Mouse (Mus musculus): Measurements from ENCODE around the gene 2310034G01Rik. TPM values are rescaled to one million over a fixed set of nuclear protein-coding genes. Genes with fewer than 3 reads are reported as not detected.
A peak's percentile ranks its signal among the peaks of the same experiment; 100 is the strongest.

Gene 2310034G01Rik
- polyA plus RNA-seq, 1 experiment: 0.92 TPM

DNA sequence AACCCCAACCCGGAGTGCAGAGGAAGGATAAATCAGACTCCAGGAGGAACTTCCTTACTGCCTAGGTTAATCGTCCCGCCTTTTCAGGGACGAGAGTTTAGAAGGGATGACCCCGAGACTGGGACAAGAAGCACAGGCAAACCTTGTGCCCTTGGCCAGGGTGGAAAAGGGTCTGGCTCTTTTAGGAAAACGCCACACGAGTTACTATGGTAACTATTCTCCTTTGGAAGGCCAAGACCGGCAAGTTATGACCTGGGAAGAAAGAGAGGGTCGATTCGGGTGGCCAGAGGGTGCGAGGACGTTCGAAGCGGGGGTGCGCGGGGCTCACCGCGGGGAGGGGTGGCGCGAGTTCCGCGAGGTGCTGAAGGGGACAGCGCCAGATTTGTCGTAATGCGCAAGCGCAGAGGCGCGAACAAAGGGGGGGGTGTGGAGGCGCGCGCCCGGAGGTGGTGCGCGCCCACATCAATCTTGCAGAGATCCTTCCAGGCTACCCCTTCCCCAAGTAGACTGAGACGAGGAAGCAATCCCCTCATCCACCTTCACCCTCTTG is 23.3 kb downstream of the 2310034G01Rik start, which contains the start of gene Psd:
TSS of gene Psd (minus strand) at position 401 of the 550 bp plus-strand sequence.
- H3K79me3 ChIP-seq (ENCODE audit: low read depth): no peaks in the 10 kb centered on the region
- no peak for TF ChIP-seq CEBPB (IDR thresholded peaks at IDR 0.05; ENCODE audit: low read depth)
- no peak for TF ChIP-seq MYOG (IDR thresholded peaks at IDR 0.05; ENCODE audit: control insufficient read depth, extremely low read depth, insufficient read length)
- TF ChIP-seq FOSL1 (IDR thresholded peaks at IDR 0.05; ENCODE audit: insufficient read depth, low read length, poor library complexity, severe bottlenecking): no peak
- no peak for TF ChIP-seq MAX (IDR thresholded peaks at IDR 0.05)
- TF ChIP-seq MYOD1 (IDR thresholded peaks at IDR 0.05; ENCODE audit: control insufficient read depth, insufficient read length, low read depth): no peak
- TF ChIP-seq USF1 (IDR thresholded peaks at IDR 0.05; ENCODE audit: low read depth): no peak
- TF ChIP-seq CTCF (IDR thresholded peaks at IDR 0.05; ENCODE audit: control insufficient read depth, insufficient read depth, insufficient read length): no peak
- H3K4me3 ChIP-seq (ENCODE audit: insufficient read depth, poor library complexity, severe bottlenecking): peak within 1 kb of the TSS; percentile 52
- H3K36me3 ChIP-seq (ENCODE audit: control insufficient read depth, insufficient read depth): no peaks in the 10 kb centered on the region
- H3K79me2 ChIP-seq (ENCODE audit: control insufficient read depth, insufficient read depth): no peaks in the 10 kb centered on the region
- H3ac ChIP-seq (ENCODE audit: control insufficient read depth, insufficient read length, low read depth): peak within 1 kb of the TSS; percentile 80
- peaks cover 26% of the 10 kb centered on the region for H3K27me3 ChIP-seq (ENCODE audit: control insufficient read depth, insufficient read depth, insufficient read length)

DNA sequence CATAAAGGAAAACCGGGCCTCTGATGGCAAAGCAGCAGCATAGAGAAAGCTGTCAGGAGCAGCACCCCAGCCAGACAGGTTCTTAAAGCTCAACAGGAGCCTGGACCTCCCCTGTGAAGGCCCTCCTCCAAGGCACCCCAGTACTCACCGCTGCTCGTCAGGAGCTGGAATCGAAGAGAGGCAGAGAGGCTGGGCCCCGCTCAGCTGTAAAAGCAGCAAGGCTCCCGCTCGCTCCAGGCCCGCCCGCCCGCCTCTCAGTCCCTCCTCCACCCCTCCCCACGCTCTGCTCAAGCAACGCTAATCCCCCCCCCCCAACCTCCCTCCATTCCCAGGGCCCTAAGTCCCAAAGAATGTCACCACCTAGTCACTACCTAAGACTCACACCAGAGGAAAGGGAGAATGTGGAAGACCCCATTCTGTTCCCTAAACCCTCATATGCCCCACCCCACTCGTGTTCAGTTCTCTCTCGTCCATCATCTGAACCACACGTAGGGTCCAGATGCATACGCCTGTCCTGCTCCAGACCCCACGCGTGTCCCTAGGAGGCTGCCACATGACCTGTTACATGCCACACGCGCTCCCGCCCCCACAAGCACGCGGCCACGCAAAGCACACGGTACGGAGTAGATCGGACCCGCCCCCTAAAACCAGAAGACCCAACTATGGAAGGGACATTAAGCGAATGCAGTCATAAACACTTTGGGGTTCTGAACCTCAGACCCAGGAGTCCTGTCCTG is 23.9 kb downstream of the 2310034G01Rik start:
- no peak overlapping the region for H3K4me3 ChIP-seq (ENCODE audit: insufficient read depth, poor library complexity, severe bottlenecking)
- peaks cover 26% of the 10 kb centered on the region for H3K27me3 ChIP-seq (ENCODE audit: control insufficient read depth, insufficient read depth, insufficient read length)
- H3K79me2 ChIP-seq (ENCODE audit: control insufficient read depth, insufficient read depth): no peaks in the 10 kb centered on the region
- no peaks in the 10 kb centered on the region for H3K79me3 ChIP-seq (ENCODE audit: low read depth)
- H3K36me3 ChIP-seq (ENCODE audit: control insufficient read depth, insufficient read depth): no peaks in the 10 kb centered on the region
- no peak overlapping the region for H3ac ChIP-seq (ENCODE audit: control insufficient read depth, insufficient read length, low read depth)
- TF ChIP-seq MAX (IDR thresholded peaks at IDR 0.05) (no peak), USF1 (IDR thresholded peaks at IDR 0.05; ENCODE audit: low read depth) (no peak), FOSL1 (IDR thresholded peaks at IDR 0.05; ENCODE audit: insufficient read depth, low read length, poor library complexity, severe bottlenecking) (no peak), MYOD1 (IDR thresholded peaks at IDR 0.05; ENCODE audit: control insufficient read depth, insufficient read length, low read depth) (no peak), MYOG (IDR thresholded peaks at IDR 0.05; ENCODE audit: control insufficient read depth, extremely low read depth, insufficient read length) (no peak), CTCF (IDR thresholded peaks at IDR 0.05; ENCODE audit: control insufficient read depth, insufficient read depth, insufficient read length) (no peak), CEBPB (IDR thresholded peaks at IDR 0.05; ENCODE audit: low read depth) (no peak)

DNA sequence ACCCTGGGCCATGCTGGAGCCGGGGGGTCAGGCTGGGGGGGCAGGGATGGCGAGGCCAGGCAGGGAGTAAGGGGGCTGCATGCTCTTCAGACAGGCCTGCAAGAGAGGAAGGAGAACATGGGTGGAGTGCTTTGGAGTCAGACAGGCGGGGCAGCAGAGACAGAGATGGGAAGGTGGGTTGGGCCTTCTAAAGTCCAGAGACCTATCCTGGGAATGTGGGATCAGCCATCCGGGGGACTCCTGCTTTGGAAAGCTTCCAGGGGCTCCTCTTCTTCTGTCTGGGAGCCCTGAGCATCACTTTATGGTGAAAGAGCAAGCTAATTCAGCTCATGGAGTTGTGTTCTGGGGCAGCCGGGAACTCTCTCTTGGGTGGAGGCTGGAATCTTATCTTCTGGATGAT is 25.2 kb downstream of the 2310034G01Rik start:
- peaks cover 26% of the 10 kb centered on the region for H3K27me3 ChIP-seq (ENCODE audit: control insufficient read depth, insufficient read depth, insufficient read length)
- no peak overlapping the region for H3ac ChIP-seq (ENCODE audit: control insufficient read depth, insufficient read length, low read depth)
- no peaks in the 10 kb centered on the region for H3K79me2 ChIP-seq (ENCODE audit: control insufficient read depth, insufficient read depth)
- H3K36me3 ChIP-seq (ENCODE audit: control insufficient read depth, insufficient read depth): no peaks in the 10 kb centered on the region
- no peaks in the 10 kb centered on the region for H3K79me3 ChIP-seq (ENCODE audit: low read depth)
- no peak overlapping the region for H3K4me3 ChIP-seq (ENCODE audit: insufficient read depth, poor library complexity, severe bottlenecking)
- no peak for TF ChIP-seq USF1 (IDR thresholded peaks at IDR 0.05; ENCODE audit: low read depth)
- no peak for TF ChIP-seq CEBPB (IDR thresholded peaks at IDR 0.05; ENCODE audit: low read depth)
- TF ChIP-seq MYOD1 (IDR thresholded peaks at IDR 0.05; ENCODE audit: control insufficient read depth, insufficient read length, low read depth): no peak
- no peak for TF ChIP-seq MAX (IDR thresholded peaks at IDR 0.05)
- TF ChIP-seq MYOG (IDR thresholded peaks at IDR 0.05; ENCODE audit: control insufficient read depth, extremely low read depth, insufficient read length): no peak
- TF ChIP-seq CTCF (IDR thresholded peaks at IDR 0.05; ENCODE audit: control insufficient read depth, insufficient read depth, insufficient read length): no peak
- no peak for TF ChIP-seq FOSL1 (IDR thresholded peaks at IDR 0.05; ENCODE audit: insufficient read depth, low read length, poor library complexity, severe bottlenecking)

DNA sequence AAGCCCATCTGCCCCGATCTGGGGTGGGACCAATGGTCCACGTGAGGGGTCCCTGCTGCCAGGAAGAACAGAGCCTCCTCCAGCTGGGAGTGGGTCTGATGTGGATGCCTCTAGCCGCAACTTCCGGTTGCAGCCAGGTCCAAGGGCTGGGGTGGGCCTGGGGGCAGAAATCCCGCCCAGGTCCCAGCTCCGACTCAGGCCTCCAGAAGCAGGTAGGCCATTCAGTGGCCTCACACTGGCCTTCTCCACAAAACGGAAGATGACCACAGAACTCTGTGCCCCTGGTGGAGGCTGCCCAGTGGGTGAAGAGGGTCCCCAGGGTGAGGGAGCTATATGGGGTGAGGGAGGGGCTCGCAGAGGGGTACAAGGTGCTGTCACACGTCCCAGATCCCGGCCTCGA is 25.7 kb downstream of the 2310034G01Rik start:
- TF ChIP-seq CTCF (IDR thresholded peaks at IDR 0.05; ENCODE audit: control insufficient read depth, insufficient read depth, insufficient read length) (no peak), USF1 (IDR thresholded peaks at IDR 0.05; ENCODE audit: low read depth) (no peak), MYOG (IDR thresholded peaks at IDR 0.05; ENCODE audit: control insufficient read depth, extremely low read depth, insufficient read length) (no peak), MAX (IDR thresholded peaks at IDR 0.05) (no peak), MYOD1 (IDR thresholded peaks at IDR 0.05; ENCODE audit: control insufficient read depth, insufficient read length, low read depth) (no peak), FOSL1 (IDR thresholded peaks at IDR 0.05; ENCODE audit: insufficient read depth, low read length, poor library complexity, severe bottlenecking) (no peak), CEBPB (IDR thresholded peaks at IDR 0.05; ENCODE audit: low read depth) (no peak)
- Histone ChIP-seq H3K4me3 (ENCODE audit: insufficient read depth, poor library complexity, severe bottlenecking) (no peak overlapping the region), H3K27me3 (ENCODE audit: control insufficient read depth, insufficient read depth, insufficient read length) (peaks cover 30% of the 10 kb centered on the region), H3ac (ENCODE audit: control insufficient read depth, insufficient read length, low read depth) (no peak overlapping the region), H3K79me2 (ENCODE audit: control insufficient read depth, insufficient read depth) (no peaks in the 10 kb centered on the region), H3K79me3 (ENCODE audit: low read depth) (no peaks in the 10 kb centered on the region), H3K36me3 (ENCODE audit: control insufficient read depth, insufficient read depth) (no peaks in the 10 kb centered on the region)

DNA sequence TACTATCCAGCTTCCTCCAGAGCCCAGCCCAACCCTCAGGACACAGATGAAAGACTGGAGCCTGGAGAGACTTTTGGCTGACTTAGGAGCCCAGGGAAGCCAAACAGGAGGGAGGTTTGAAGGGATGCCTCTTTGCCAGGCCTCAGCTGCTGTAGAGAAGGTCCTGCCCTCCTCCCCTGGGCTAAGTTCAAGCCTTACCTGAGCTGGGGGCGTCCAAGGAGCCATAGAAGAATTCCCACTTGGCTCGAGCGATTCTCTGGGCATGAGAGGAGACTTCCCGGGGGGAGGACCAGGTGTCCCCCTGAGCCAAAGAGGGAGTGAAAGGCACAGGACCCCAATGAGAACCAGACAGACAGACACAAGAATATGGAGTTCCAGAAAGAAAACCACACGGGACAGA is 26.4 kb downstream of the 2310034G01Rik start:
- Histone ChIP-seq H3K36me3 (ENCODE audit: control insufficient read depth, insufficient read depth) (no peaks in the 10 kb centered on the region), H3ac (ENCODE audit: control insufficient read depth, insufficient read length, low read depth) (no peak overlapping the region), H3K4me3 (ENCODE audit: insufficient read depth, poor library complexity, severe bottlenecking) (no peak overlapping the region), H3K79me2 (ENCODE audit: control insufficient read depth, insufficient read depth) (no peaks in the 10 kb centered on the region), H3K79me3 (ENCODE audit: low read depth) (no peaks in the 10 kb centered on the region), H3K27me3 (ENCODE audit: control insufficient read depth, insufficient read depth, insufficient read length) (peaks cover 30% of the 10 kb centered on the region)
- no peak for TF ChIP-seq CEBPB (IDR thresholded peaks at IDR 0.05; ENCODE audit: low read depth)
- no peak for TF ChIP-seq MYOG (IDR thresholded peaks at IDR 0.05; ENCODE audit: control insufficient read depth, extremely low read depth, insufficient read length)
- no peak for TF ChIP-seq FOSL1 (IDR thresholded peaks at IDR 0.05; ENCODE audit: insufficient read depth, low read length, poor library complexity, severe bottlenecking)
- no peak for TF ChIP-seq MYOD1 (IDR thresholded peaks at IDR 0.05; ENCODE audit: control insufficient read depth, insufficient read length, low read depth)
- TF ChIP-seq CTCF (IDR thresholded peaks at IDR 0.05; ENCODE audit: control insufficient read depth, insufficient read depth, insufficient read length): no peak
- no peak for TF ChIP-seq MAX (IDR thresholded peaks at IDR 0.05)
- no peak for TF ChIP-seq USF1 (IDR thresholded peaks at IDR 0.05; ENCODE audit: low read depth)

All from C2C12 (cell line).